Mouse (Mus musculus): Measurements from ENCODE around the gene Pard3.

DNA sequence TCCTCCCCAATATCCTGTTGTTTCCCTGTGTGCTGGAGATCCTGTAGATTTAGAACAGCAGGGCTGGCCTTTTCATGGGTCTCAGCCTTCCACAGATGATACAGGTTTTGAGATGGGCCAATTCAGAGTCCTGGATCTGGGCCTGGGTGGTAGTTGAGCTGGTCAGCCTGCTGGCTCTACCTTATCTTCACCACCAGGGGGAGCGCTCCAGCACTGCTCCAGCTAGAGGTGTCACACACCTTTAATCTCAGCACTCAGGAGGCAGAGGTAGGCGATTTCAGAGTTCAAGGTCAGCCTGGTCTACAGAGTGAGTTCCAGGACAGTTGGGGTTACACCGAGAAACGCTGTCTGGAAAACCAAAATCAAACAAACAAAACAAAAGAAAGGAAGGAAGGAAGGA is 525.6 kb downstream of the Pard3 start:
- peak; percentile 76 for TF ChIP-seq CTCF (IDR thresholded peaks at IDR 0.05; ENCODE audit: insufficient read depth, low read length)
- TF ChIP-seq POLR2A (IDR thresholded peaks at IDR 0.05; ENCODE audit: borderline replicate concordance, extremely low read depth, low read depth, low read length) = no peak

All from lung, adult 2 months (tissue).